Mouse (Mus musculus): ENCODE data around the gene Hist1h2ba. TPM values are rescaled to one million over a fixed set of nuclear protein-coding genes. Genes with fewer than 3 reads are reported as not detected.

Gene Hist1h2ba
- polyA plus RNA-seq (2015; fragmentation: Nextera tagmentation; extraction: Ambion mirVana), result not detected in 2 replicates

GRCm38 (mm10) chr13:23933421-23934210 is at the start of gene Hist1h2ba:
Gene Hist1h2ba (minus strand): TSS chr13:23934156.
- 95% methylated on average over 34 of the region's 39 CpGs for WGBS
- H3K9ac ChIP-seq (replicated peaks; ENCODE audit: low read length), result no peak within 1 kb of the TSS
- no peaks in the 10 kb centered on the region for H3K27me3 ChIP-seq (ENCODE audit: insufficient read depth, low read length)
- no peak within 1 kb of the TSS for H3K27ac ChIP-seq (ENCODE audit: low read length)
- H3K4me2 ChIP-seq (replicated peaks; ENCODE audit: low read depth, low read length), result no peak within 1 kb of the TSS
- ATAC-seq (ENCODE audit: low FRiP score, low TSS enrichment), result no peak
- no peak within 1 kb of the TSS for H3K4me3 ChIP-seq (ENCODE audit: low read length)
- H3K36me3 ChIP-seq (ENCODE audit: insufficient read depth, low read length), result no peaks in the 10 kb centered on the region
- H3K9me3 ChIP-seq (ENCODE audit: low read length), result peaks cover 5% of the 10 kb centered on the region; the same call in 1 of the 2 replicates
- H3K4me1 ChIP-seq (ENCODE audit: insufficient read depth, low read length), result peaks cover under 1% of the 10 kb centered on the region; the same call in 1 of the 2 replicates

GRCm38 (mm10) chr13:23972271-23972670 is 38.3 kb upstream of the Hist1h2ba start:
- H3K36me3 ChIP-seq (ENCODE audit: insufficient read depth, low read length), result no peaks in the 10 kb centered on the region
- no peak overlapping the region for H3K9ac ChIP-seq (replicated peaks; ENCODE audit: low read length)
- H3K4me1 ChIP-seq (ENCODE audit: insufficient read depth, low read length), result no peaks in the 10 kb centered on the region
- H3K27ac ChIP-seq (ENCODE audit: low read length), result no peak overlapping the region
- H3K9me3 ChIP-seq (ENCODE audit: low read length), result no peaks in the 10 kb centered on the region
- 78% methylated on average over 5 of the region's 5 CpGs for WGBS
- ATAC-seq (ENCODE audit: low FRiP score, low TSS enrichment), result no peak
- no peak overlapping the region for H3K4me2 ChIP-seq (replicated peaks; ENCODE audit: low read depth, low read length)
- no peaks in the 10 kb centered on the region for H3K27me3 ChIP-seq (ENCODE audit: insufficient read depth, low read length)
- H3K4me3 ChIP-seq (ENCODE audit: low read length), result no peak overlapping the region

GRCm38 (mm10) chr13:23971870-23972269 is 37.9 kb upstream of the Hist1h2ba start:
- ATAC-seq (ENCODE audit: low FRiP score, low TSS enrichment), result no peak

DNA sequence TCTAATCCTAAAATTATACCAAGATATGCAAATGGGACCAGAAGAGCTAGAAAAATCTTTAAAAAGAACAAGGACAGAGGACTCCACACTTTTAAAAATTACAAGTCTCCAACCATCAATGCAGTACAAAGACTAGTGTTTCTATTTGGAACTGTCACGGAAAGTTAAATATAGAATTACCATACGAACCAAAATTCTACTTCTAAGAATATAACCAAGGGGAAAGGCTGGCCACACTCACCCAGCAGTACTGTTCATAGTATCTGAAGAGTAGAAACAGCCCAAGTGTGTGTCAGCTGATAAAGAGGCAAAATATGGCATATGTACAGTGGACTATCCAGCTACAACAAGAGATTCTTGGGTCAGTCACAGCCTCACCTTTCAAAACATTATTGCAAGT is 31.0 kb upstream of the Hist1h2ba start:
- no peaks in the 10 kb centered on the region for H3K36me3 ChIP-seq (ENCODE audit: insufficient read depth, low read length)
- no peaks in the 10 kb centered on the region for H3K4me1 ChIP-seq (ENCODE audit: insufficient read depth, low read length)
- ATAC-seq (ENCODE audit: low FRiP score, low TSS enrichment), result no peak
- no peaks in the 10 kb centered on the region for H3K27me3 ChIP-seq (ENCODE audit: insufficient read depth, low read length)
- no peak overlapping the region for H3K4me2 ChIP-seq (replicated peaks; ENCODE audit: low read depth, low read length)
- WGBS, result 77% methylated on average over 2 of the region's 2 CpGs
- H3K9ac ChIP-seq (replicated peaks; ENCODE audit: low read length), result no peak overlapping the region
- H3K9me3 ChIP-seq (ENCODE audit: low read length), result no peaks in the 10 kb centered on the region
- no peak overlapping the region for H3K4me3 ChIP-seq (ENCODE audit: low read length)
- H3K27ac ChIP-seq (ENCODE audit: low read length), result no peak overlapping the region

More at GRCm38 (mm10) chr13:23971870-23972269, 37.9 kb upstream of the Hist1h2ba start:
- H3K9me3 ChIP-seq (ENCODE audit: low read length), result no peaks in the 10 kb centered on the region
- no peaks in the 10 kb centered on the region for H3K36me3 ChIP-seq (ENCODE audit: insufficient read depth, low read length)
- no peak overlapping the region for H3K27ac ChIP-seq (ENCODE audit: low read length)
- H3K4me2 ChIP-seq (replicated peaks; ENCODE audit: low read depth, low read length), result no peak overlapping the region
- no peaks in the 10 kb centered on the region for H3K27me3 ChIP-seq (ENCODE audit: insufficient read depth, low read length)
- no peaks in the 10 kb centered on the region for H3K4me1 ChIP-seq (ENCODE audit: insufficient read depth, low read length)
- H3K4me3 ChIP-seq (ENCODE audit: low read length), result no peak overlapping the region
- 64% methylated on average over 2 of the region's 2 CpGs for WGBS
- no peak overlapping the region for H3K9ac ChIP-seq (replicated peaks; ENCODE audit: low read length)

GRCm38 (mm10) chr13:23959776-23960175 is 25.8 kb upstream of the Hist1h2ba start:
- Histone ChIP-seq H3K4me3 (ENCODE audit: low read length) (no peak overlapping the region), H3K4me2 (replicated peaks; ENCODE audit: low read depth, low read length) (no peak overlapping the region), H3K4me1 (ENCODE audit: insufficient read depth, low read length) (no peaks in the 10 kb centered on the region), H3K27ac (ENCODE audit: low read length) (no peak overlapping the region), H3K9ac (replicated peaks; ENCODE audit: low read length) (no peak overlapping the region), H3K36me3 (ENCODE audit: insufficient read depth, low read length) (no peaks in the 10 kb centered on the region), H3K27me3 (ENCODE audit: insufficient read depth, low read length) (no peaks in the 10 kb centered on the region), H3K9me3 (ENCODE audit: low read length) (no peaks in the 10 kb centered on the region)
- WGBS, result 30% methylated on average over 2 of the region's 2 CpGs
- ATAC-seq (ENCODE audit: low FRiP score, low TSS enrichment), result no peak

- no peaks in the 10 kb centered on the region for H3K27me3 ChIP-seq (ENCODE audit: insufficient read depth, low read length)
- H3K9ac ChIP-seq (replicated peaks; ENCODE audit: low read length), result no peak overlapping the region
- WGBS, result 72% methylated on average over 3 of the region's 3 CpGs
- no peak overlapping the region for H3K4me2 ChIP-seq (replicated peaks; ENCODE audit: low read depth, low read length)
- H3K36me3 ChIP-seq (ENCODE audit: insufficient read depth, low read length), result no peaks in the 10 kb centered on the region
- no peak for ATAC-seq (ENCODE audit: low FRiP score, low TSS enrichment)
- no peaks in the 10 kb centered on the region for H3K9me3 ChIP-seq (ENCODE audit: low read length)
- no peaks in the 10 kb centered on the region for H3K4me1 ChIP-seq (ENCODE audit: insufficient read depth, low read length)
- no peak overlapping the region for H3K4me3 ChIP-seq (ENCODE audit: low read length)
- H3K27ac ChIP-seq (ENCODE audit: low read length), result no peak overlapping the region
Measured at GRCm38 (mm10) chr13:23950928-23951327, 17.0 kb upstream of the Hist1h2ba start.

- ATAC-seq (ENCODE audit: low FRiP score, low TSS enrichment), result no peak
- Histone ChIP-seq H3K36me3 (ENCODE audit: insufficient read depth, low read length) (no peaks in the 10 kb centered on the region), H3K27me3 (ENCODE audit: insufficient read depth, low read length) (no peaks in the 10 kb centered on the region), H3K27ac (ENCODE audit: low read length) (no peak overlapping the region), H3K4me2 (replicated peaks; ENCODE audit: low read depth, low read length) (no peak overlapping the region), H3K4me1 (ENCODE audit: insufficient read depth, low read length) (no peaks in the 10 kb centered on the region), H3K9me3 (ENCODE audit: low read length) (no peaks in the 10 kb centered on the region), H3K4me3 (ENCODE audit: low read length) (no peak overlapping the region), H3K9ac (replicated peaks; ENCODE audit: low read length) (no peak overlapping the region)
- WGBS, result 64% methylated on average over 14 of the region's 14 CpGs
Measured at GRCm38 (mm10) chr13:23949484-23950246, 15.7 kb upstream of the Hist1h2ba start.

DNA sequence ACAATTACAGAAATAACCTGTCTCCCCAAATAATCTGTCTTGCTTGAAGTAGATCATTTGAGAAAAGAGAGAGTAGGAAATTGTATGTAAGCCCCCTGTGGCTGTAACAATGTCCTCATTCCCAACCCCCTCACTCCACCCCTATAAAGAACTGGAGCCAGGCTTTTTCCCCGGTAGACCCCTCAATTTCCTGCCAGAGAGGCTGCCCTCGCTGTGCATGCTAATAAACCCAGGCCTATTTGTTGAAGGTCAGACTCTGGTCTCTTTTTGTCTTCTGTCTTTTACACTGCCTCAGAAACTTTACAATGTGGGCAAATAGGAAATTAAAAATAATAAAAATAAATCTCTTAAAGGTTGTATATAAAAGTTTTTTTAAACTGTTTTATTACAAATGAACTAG is 12.3 kb upstream of the Hist1h2ba start:
- H3K9ac ChIP-seq (replicated peaks; ENCODE audit: low read length), result no peak overlapping the region
- WGBS, result 31% methylated on average over 2 of the region's 2 CpGs
- ATAC-seq (ENCODE audit: low FRiP score, low TSS enrichment), result no peak
- no peaks in the 10 kb centered on the region for H3K36me3 ChIP-seq (ENCODE audit: insufficient read depth, low read length)
- no peaks in the 10 kb centered on the region for H3K4me1 ChIP-seq (ENCODE audit: insufficient read depth, low read length)
- H3K4me3 ChIP-seq (ENCODE audit: low read length), result no peak overlapping the region
- no peak overlapping the region for H3K4me2 ChIP-seq (replicated peaks; ENCODE audit: low read depth, low read length)
- no peaks in the 10 kb centered on the region for H3K27me3 ChIP-seq (ENCODE audit: insufficient read depth, low read length)
- no peaks in the 10 kb centered on the region for H3K9me3 ChIP-seq (ENCODE audit: low read length)
- no peak overlapping the region for H3K27ac ChIP-seq (ENCODE audit: low read length)

- no peak; the same call in 1 of the 2 replicates for ATAC-seq (ENCODE audit: low FRiP score, low TSS enrichment)
- 49% methylated on average over 2 of the region's 2 CpGs for WGBS
Measured at GRCm38 (mm10) chr13:23942861-23943260, 8.9 kb upstream of the Hist1h2ba start.

GRCm38 (mm10) chr13:23940291-23940690 is 6.3 kb upstream of the Hist1h2ba start:
- 57% methylated on average over 6 of the region's 6 CpGs for WGBS
- no peak for ATAC-seq (ENCODE audit: low FRiP score, low TSS enrichment)

More at GRCm38 (mm10) chr13:23942861-23943260, 8.9 kb upstream of the Hist1h2ba start:
- H3K9me3 ChIP-seq (ENCODE audit: low read length), result no peaks in the 10 kb centered on the region
- H3K9ac ChIP-seq (replicated peaks; ENCODE audit: low read length), result no peak overlapping the region
- no peak overlapping the region for H3K27ac ChIP-seq (ENCODE audit: low read length)
- no peak overlapping the region for H3K4me2 ChIP-seq (replicated peaks; ENCODE audit: low read depth, low read length)
- no peaks in the 10 kb centered on the region for H3K4me1 ChIP-seq (ENCODE audit: insufficient read depth, low read length)
- no peaks in the 10 kb centered on the region for H3K27me3 ChIP-seq (ENCODE audit: insufficient read depth, low read length)
- no peaks in the 10 kb centered on the region for H3K36me3 ChIP-seq (ENCODE audit: insufficient read depth, low read length)
- H3K4me3 ChIP-seq (ENCODE audit: low read length), result no peak overlapping the region

More at GRCm38 (mm10) chr13:23940291-23940690, 6.3 kb upstream of the Hist1h2ba start:
- Histone ChIP-seq H3K27me3 (ENCODE audit: insufficient read depth, low read length) (no peaks in the 10 kb centered on the region), H3K4me2 (replicated peaks; ENCODE audit: low read depth, low read length) (no peak overlapping the region), H3K27ac (ENCODE audit: low read length) (no peak overlapping the region), H3K36me3 (ENCODE audit: insufficient read depth, low read length) (no peaks in the 10 kb centered on the region), H3K9me3 (ENCODE audit: low read length) (no peaks in the 10 kb centered on the region), H3K4me1 (ENCODE audit: insufficient read depth, low read length) (no peaks in the 10 kb centered on the region), H3K9ac (replicated peaks; ENCODE audit: low read length) (no peak overlapping the region), H3K4me3 (ENCODE audit: low read length) (no peak overlapping the region)
